Mouse (Mus musculus) lung, postnatal 10 days (tissue): ENCODE measurements around the gene Rora.

Experiments
- DNase-seq: peaks from one replicate; pipeline ENCODE4 v3.0.0; 2021

Rora gene

DNA sequence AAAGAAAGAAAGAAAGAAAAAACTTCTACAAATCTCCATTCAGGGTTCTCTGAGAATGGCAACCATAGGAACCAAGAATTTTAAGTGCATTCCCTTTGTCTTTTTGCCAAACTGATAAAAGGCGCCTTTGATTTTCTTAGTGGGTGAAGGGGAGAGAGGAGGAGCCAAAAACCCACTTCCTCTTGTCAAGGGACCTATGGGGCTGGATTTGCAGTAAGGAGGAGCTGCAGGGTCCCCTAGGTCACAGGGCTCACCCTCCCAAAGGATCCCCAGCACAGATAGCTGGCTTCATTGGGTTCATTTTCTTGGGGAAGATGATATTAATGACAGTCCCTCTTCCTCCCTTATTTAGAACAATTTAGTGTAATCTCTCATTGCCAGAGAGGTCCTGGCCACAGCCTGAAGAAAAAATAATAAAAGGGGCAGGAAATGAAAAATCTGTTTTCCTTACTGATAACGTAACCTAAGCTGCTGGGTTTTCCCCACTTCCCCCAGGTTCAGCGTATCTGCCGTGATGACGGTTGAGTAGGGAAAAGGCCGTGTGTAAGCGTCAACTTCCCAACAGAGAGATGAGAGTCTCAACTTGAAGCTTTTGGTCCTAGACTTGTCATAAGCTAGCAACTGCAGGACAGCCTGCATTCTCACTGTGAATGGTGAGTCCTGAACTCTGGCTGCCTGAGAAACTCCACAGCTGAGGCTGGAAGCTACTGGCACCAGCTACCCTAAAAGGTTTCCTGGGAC, 511.7 kb downstream of the Rora start:
- no peak for DNase-seq

DNA sequence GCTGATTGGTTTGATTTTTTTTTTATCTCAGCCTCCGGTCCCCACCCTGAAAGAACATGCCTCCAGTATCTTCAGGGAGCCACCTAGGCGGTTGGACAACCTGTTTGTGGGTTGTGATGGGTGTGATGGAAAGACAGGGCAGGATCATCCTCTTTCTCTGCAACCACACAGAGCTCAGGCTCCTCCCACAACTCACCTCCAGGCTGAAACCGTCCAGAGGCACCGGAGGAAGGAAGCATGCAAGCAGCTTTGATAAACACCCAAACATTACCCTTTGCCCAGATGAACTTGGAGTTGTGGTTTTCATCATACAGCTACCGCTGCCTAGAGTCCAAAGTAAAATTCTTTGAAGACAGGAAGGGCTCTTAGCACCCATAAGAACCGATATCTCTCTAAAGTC, 520.5 kb downstream of the Rora start:
- DNase-seq, result no peak

DNA sequence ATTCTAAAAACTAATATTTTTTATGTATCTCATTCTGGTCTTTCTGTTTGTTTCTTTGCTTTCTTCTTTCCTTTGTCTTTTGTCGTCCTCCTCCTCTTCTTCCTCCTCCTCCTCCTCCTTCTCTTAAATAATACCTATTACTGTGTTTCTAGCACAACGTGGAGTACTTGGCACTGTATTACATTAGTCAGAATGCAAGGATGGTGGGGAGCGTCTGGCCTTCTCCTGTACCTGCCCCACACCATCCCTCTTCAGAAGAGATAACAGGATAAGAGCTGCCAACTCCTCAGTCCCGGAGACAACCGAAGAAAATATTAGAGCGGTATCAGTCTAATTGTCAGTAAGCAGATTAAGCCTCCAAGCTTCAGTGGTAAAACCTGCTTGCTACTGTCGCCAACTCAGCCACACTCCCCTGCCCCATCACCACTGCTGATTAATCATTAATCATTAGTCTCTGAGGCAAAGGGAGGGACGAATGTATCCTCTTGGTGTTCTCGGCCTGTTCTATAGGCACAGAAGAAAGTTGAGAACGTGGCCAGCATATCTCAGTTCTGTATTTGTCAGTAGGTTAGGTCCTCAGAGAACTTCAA, 521.0 kb downstream of the Rora start:
- no peak for DNase-seq

DNA sequence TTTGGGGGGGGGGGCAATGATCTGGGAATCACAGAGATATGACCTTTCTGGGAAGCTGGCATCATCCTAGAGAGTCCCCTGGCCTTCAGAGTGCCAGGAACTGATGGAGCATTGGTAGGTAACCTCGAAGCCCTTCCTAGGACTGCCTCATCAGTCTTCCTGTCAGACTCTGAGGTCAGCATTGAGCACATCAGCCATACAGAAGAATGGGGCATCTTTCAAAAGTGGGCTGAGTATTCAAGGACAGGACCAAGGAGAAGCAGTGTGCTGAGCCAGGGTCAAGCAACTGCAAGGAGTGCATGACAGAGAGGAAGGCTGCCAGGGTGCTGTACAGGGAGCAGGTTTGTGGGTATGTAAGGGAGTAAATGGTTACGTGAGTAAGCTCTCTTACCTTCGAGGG, 523.4 kb downstream of the Rora start:
- no peak for DNase-seq

DNA sequence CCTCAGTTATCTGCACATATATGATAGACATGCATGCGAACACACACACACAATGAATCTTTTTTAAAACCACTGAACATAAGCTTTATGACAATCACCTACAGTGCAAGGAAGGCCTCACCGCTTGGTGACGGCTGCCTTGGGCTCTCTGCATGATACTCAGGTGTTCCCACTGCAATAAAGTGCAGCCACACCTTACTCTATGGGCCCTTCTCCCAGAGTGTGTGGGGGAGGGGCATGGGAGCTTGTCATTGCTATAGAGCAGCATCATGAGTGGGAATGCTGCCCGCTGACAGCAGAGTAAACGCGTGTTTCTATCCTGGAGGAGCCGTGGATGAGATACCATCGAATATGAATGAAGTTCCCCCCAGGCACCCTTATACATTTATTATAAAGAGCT, 525.6 kb downstream of the Rora start:
- DNase-seq, result peak; percentile 16

DNA sequence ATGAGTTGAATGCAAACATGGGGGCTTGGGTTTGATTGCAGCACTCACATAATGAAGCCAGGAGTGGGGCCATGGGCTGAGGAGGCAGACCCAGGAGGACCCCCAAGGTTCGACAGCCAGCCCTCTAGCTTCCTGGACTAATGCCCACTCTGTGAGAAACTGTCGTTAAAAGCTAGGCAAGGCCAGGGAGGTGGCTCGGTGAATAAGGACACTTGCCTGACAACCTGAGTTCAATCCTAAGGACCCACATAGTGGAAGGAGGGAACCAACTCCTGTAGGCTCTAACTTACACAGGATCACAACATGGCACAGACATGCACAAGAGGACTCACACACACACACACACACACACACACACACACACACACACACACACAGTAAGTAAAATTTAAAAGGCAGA, 527.4 kb downstream of the Rora start:
- DNase-seq, result peak; percentile 9

DNA sequence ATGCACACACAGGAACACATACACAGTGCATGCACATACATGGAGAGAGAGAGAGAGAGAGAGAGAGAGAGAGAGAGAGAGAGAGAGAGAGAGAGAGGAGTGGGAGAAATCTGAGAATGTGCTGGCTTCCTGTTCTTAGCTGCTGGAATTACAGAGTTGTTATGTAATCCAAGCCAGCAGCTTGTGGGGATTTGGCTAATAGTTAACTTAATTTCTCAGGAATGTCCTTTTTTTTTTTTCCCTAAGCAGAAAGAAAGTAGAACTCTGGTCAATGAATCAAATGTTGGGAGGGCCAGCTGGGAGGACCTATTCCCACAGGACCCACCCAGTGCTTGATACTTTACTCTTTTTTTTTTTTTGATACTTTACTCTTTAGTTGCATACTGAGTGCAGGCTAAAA, 527.8 kb downstream of the Rora start:
- DNase-seq, result peak; percentile 34

DNA sequence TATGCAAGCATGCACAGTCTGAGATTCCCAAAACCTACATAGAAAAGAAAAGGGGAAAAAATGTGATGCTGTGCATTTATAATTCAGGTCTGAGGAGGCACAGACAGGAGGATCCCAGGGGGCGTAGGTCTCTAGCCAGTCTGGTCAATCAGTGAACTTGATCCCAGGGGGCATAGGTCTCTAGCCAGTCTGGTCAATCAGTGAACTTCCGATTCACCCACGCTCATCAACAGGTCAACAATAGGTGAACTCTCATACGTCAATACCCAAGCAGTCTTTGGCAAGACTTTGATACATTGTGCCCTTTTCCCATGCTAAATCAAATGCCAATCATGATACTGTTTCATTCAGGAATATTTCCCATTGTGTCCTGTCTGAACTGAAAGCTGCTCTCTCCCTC, 530.3 kb downstream of the Rora start:
- DNase-seq, result no peak

DNA sequence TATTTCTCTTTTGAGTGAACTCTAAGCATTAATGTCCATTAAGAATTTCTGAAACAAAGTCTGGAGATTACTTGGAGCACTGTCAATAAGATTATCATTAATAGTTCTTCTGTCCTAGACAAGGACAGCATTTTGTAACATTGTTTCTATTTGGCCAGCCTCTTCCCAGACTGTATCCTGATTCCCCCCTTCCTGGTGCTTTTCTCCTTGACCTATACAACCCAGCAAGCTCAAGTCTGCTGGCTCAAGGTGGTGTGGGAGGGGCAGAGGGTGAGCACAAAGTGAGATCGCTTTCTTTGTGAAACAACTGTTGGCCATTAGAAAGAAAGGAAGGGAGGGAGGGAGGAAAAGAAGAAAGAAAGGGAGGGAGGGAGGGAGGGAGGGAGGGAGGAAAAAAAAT, 537.1 kb downstream of the Rora start:
- DNase-seq, result no peak

DNA sequence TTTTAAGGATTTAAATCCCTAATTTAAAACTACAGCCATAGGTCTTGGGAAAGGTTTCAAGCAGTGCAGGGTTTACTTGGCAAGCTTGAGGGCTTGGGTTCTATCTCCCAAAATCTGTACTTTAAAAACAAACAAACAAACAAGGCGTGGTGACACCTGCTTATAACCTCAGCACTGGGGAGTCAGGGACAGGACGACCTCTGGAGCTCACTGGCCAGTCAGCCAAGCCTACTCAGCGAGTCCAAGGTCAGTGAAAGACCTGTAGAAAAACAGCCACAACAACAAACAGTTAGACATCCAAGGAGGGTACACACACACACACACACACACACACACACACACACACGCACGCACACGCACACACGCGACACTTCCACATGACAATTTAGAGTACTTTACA, 538.9 kb downstream of the Rora start:
- DNase-seq, result no peak

DNA sequence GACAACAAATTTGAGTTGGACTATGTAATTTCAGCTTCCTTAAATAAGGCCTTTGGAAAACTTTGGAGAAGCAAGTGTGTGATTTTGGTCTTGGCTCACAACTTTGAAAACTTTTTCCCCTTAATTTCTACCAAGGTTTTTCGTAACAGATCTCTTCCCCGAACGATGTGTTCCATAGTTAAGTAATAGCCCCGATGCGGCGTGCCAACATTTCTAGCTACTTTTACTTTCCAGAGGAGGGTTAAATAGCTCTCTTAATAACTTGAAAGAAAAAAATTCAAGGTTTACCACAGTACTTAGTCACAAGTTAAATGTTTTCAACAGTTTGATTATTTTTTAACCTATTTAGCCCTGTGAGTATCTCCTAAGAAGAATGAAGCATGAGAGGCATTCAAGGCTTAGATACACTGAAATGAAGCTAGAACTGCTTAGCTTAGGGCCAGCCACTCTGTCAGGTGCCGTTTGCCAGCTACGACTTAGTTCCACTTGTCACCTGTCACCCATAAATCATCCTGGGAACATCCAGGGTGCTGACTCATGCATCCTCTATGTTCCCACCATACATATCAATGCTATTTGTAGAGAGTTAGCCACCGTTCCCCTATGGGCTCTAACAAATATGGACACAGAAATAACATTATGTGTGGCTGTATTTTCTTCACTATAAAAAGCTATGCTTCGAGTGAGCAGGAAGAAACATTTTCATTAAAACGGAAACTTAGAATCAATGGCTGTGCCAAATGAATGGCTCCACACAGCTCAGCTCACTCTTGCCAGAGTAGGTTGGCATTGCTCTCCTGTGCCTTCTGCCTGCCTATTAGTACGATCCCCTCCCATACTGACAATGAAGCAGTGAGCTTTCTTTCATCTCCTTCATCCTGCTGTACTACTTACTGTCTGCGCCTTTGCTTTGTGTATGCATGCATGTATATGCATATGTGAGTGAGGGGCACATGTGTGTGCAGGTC, 541.3 kb downstream of the Rora start:
- DNase-seq, result no peak

DNA sequence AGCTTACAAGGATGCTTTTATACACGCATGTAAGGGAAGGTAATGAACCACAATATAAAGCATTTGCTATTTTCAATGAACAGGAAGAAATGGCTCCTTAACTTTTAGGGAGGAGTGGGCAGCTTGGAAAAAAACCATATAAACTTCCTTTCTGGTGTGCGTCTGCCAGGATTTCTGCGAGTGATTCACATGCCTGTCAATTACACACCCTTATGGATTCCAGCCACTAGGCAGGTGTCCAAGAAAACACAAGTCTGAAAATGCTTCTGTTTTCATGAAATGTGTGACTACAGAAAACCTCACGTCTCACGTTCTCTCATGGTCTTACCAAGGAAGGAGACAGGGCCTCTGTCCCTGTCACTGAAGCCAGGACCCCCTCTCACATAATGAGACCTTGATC, 560.2 kb downstream of the Rora start:
- DNase-seq, result peak; percentile 66

DNA sequence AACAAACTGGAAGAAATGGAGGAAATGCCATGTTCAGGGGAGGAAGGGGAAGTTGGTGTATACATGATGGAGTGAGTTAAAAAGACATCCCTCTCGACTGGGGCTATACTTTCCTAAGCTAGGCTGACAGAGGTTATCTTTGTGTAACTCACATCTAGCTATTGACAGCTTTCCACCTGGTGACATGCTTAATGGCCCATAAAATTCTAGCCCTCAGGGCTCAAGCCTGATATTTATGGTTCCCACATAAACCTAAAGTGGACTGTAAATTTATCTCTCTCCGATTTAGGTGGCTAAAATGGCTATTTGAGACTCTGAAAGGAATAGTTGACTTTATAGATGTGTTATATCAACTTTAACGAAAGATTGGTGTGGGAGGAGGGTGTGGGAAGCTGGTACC, 571.3 kb downstream of the Rora start:
- DNase-seq, result no peak

DNA sequence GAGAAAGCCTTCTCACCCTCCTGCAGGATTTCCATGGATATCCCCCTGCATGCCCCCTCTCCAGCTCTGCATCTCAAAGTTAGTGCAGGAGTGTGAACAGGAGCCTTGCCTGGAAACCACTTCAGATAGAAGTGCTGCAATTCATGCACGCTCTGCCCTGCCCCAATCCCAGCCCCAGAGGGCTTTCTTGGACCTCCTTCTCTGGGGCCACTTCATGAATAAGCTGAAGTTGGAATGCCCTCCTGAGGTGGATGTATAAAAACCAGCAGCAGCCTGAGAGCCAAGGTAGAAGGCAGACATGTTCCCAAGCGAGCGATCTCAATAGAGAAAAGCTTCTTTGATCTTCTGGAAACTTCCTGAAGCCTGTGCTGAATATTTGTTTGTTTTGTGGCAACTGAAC, 572.8 kb downstream of the Rora start:
- DNase-seq, result peak; percentile 21

DNA sequence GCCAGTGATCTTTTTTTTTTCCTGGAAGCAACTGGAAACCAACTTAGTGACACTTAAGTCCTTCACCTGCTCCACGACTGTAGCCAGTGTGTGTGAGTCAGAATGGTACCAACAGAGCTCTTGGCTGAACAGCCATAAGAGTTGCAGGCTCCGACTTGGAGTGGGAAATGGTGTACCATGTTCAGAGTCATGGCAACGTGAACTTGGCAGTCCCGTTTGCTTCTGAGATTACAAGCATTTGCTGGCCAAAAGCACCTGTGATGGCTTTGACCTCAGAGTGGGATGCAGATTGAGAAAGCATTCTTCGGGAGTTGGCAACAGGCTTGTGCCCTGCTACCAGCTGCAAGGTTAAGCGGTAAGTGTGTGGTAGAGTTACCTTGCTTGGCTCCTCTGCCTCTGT, 574.2 kb downstream of the Rora start:
- no peak for DNase-seq

DNA sequence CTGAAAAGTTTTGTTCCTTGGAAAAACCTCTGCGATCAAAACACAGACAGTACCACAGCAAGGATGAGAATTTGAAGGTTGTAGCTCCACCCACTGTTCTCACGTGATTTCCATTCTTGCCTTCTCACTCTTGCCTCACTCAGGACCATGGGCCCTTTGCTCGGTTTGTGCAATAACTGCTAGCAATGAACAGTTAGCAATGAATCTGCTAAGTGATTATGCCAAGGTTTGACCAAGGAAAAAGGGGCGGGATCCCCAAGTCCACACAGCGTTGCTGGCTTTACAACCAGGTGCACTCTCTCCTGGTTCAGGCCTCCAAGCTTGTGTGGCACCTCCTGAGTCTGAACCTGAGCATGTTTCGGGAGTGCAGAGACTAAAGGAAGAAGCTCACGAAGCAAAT, 576.3 kb downstream of the Rora start:
- DNase-seq, result no peak

DNA sequence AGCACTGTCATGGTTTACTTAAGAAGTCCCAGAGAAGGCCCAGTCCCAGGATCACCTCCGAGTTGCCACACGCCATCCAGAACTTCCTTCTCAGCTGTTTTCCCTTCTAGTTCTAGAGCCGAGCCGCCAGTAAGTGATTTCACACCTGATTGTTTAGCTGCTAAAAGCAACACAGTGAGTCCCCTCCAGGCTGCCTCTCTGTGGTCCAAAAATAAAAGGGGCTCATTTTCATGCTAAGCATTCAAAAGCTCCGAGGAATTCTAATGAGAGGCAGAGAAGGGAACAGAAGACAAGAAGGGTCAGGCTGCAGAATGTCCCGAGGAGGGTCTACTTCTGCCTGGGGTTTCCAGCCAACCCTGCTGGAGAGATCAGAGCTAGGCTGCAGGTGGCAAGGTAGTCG, 580.9 kb downstream of the Rora start:
- no peak for DNase-seq

DNA sequence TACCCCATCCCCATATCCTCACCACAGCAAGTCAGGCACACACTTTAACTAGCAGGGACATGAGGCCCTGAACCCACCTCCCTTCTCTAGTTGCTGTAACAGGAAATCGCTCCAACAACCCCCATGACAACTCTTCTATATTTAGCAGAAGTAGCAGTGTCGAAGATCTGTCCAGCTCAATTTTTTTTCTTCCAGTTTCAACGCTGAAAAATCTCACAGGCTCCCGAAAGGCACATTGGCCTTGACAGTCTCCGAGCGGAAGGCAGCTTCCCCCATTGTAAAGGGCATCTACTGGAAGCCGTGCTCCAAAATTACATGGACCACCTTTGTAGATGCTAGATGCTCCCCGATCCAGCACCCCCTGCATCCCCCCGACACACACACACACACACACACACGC, 583.7 kb downstream of the Rora start:
- peak; percentile 38 for DNase-seq

DNA sequence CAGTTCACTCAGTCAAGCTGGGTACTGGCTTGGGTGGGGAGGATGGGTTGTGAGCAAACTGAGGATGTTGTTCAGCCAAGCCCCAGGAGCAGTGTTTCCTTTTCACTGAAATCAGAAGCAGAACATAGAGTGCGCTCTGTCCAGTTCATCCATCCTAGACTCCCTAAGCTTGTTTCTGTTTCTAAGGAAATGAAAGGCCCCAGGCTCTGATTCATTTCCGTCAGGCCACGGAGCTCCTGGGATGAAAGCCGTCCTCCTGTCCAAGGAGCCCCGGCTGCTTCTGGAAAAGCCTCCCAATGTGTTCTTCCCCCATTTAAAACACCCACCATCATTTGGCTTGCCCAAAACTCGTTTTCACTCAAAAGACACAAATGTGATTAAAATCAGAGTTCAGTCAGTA, 589.0 kb downstream of the Rora start:
- DNase-seq, result no peak

DNA sequence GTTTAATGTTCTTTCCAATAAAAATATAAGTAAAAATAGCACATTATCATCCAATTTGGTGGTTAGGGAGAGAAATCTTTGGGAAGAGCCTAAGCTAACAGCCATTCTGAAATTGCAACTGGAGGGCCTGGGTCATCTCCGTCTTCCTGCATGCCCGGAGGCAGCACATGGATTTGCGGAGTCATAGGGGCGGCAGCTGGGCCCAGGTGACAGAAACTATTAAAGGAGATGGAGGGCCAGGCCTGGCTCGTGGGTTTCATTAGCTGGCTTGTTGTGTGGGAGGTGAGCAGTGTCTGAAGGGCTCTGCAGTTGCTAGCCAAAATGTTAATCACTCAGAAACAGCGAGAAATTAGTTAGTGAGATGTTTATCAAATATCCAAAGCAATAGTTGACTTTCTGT, 590.0 kb downstream of the Rora start:
- DNase-seq, result no peak

DNA sequence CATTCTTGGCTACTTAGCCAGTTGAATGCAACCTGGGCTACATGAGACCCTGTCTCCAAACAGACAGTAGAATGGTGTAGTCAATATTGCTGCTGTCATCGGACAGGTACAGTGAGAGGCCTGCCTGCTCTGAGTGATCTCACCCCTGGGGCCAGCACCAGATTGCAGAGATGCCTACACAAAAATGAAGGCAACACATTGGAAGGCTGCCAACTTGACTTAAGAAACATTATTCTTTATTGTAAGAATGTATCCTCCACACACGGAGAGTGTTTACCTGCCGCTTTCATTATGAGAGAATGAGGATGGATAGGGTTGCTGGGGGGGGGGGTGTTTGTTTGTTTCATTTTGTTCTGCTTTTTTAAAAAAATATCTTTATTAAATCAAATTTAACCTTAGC, 592.6 kb downstream of the Rora start:
- no peak for DNase-seq

DNA sequence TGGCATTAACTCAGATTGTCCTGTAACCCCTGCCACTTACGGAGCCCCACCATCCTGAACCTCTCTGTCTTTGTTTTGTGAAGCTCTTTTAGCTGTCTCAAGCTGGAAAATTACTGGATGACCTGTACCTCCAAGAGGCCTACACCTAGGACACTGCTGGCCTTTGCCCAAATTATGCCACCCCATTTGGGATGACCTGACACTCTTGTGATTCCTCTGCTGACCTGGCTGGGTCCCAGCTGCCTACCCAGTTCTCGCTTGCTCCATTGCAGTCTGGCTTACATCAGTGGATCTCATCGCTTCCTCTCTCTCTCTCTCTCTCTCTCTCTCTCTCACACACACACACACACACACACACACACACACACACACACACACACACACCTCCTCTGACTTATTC, 596.0 kb downstream of the Rora start:
- no peak for DNase-seq

DNA sequence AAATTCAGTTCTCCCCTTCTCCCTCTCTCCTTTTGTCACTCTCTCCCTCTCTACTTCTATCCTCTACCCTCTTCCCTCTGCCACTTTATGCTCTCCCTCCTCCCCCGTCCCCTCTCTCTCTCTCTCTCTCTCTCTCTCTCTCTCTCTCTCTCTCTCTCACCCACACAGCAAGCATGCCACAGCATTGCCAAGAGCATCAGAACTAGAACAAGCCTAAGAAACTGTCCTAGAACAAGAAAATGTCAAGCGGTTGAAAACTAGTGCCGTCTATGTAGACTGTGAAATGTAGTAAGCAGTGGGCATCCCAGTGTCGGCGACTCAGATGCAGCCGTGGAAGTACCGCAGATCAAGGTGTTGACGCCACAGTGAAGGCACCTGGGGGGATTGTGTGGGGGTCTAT, 596.7 kb downstream of the Rora start:
- DNase-seq, result no peak

DNA sequence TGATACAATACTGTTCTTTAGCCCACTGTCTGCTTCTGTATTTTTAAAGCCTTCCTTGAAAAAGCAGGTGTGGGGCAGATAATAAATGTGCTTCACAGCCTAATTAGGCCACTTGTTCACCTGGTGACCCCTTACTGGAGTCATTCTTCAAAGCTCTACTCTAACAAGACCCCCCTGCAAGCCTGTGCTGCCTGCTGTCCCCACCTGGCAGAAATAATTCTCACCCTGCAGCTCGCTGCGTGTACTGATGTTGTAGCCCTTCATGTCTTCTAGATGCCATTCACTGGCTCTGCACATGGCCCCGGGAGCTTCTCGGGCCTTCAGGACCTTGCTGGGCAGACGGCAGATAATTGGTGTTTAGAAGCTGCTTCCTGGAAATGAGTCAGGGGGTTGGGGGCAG, 604.9 kb downstream of the Rora start:
- no peak for DNase-seq
